Mouse (Mus musculus): ENCODE data around the gene N4bp1.

N4bp1 gene

GRCm38 (mm10) chr8:86824735-86825134 lies 60.3 kb downstream of the N4bp1 start:
- no peak for DNase-seq (ENCODE audit: low spot score)

GRCm38 (mm10) chr8:86820756-86821201 lies 64.3 kb downstream of the N4bp1 start:
- peak; percentile 30 for DNase-seq (ENCODE audit: low spot score)

- DNase-seq (ENCODE audit: low spot score), result no peak
These were observed 64.8 kb downstream of the N4bp1 start for GRCm38 (mm10) chr8:86820186-86820755.

GRCm38 (mm10) chr8:86819426-86819825 lies 65.6 kb downstream of the N4bp1 start:
- DNase-seq (ENCODE audit: low spot score), result no peak

GRCm38 (mm10) chr8:86808990-86809960 lies 75.8 kb downstream of the N4bp1 start:
- DNase-seq (ENCODE audit: low spot score), result no peak

GRCm38 (mm10) chr8:86808239-86808638 lies 76.8 kb downstream of the N4bp1 start:
- DNase-seq (ENCODE audit: low spot score), result no peak

- DNase-seq (ENCODE audit: low spot score), result no peak
These were observed 83.1 kb downstream of the N4bp1 start for GRCm38 (mm10) chr8:86801988-86802387.

GRCm38 (mm10) chr8:86800966-86801365 lies 84.1 kb downstream of the N4bp1 start:
- no peak for DNase-seq (ENCODE audit: low spot score)

GRCm38 (mm10) chr8:86798141-86798540 lies 86.9 kb downstream of the N4bp1 start:
- DNase-seq (ENCODE audit: low spot score), result no peak

GRCm38 (mm10) chr8:86797705-86798104 lies 87.4 kb downstream of the N4bp1 start:
- DNase-seq (ENCODE audit: low spot score), result no peak

- DNase-seq (ENCODE audit: low spot score), result no peak
These were observed 90.3 kb downstream of the N4bp1 start for GRCm38 (mm10) chr8:86794716-86795115.

GRCm38 (mm10) chr8:86791542-86791941 lies 93.5 kb downstream of the N4bp1 start:
- DNase-seq (ENCODE audit: low spot score), result no peak

- DNase-seq (ENCODE audit: low spot score), result no peak
These were observed 95.5 kb downstream of the N4bp1 start for GRCm38 (mm10) chr8:86789576-86789975.

GRCm38 (mm10) chr8:86787891-86788420 lies 97.1 kb downstream of the N4bp1 start:
- DNase-seq (ENCODE audit: low spot score), result no peak

- DNase-seq (ENCODE audit: low spot score), result no peak
These were observed 98.6 kb downstream of the N4bp1 start for GRCm38 (mm10) chr8:86786498-86786897.

- DNase-seq (ENCODE audit: low spot score), result no peak
These were observed 104.0 kb downstream of the N4bp1 start for GRCm38 (mm10) chr8:86781094-86781493.

- no peak for DNase-seq (ENCODE audit: low spot score)
These were observed 105.9 kb downstream of the N4bp1 start for GRCm38 (mm10) chr8:86779207-86779606.

GRCm38 (mm10) chr8:86769945-86770715 lies 114.9 kb downstream of the N4bp1 start:
- DNase-seq (ENCODE audit: low spot score), result no peak

- DNase-seq (ENCODE audit: low spot score), result no peak
These were observed 116.6 kb downstream of the N4bp1 start for GRCm38 (mm10) chr8:86768499-86768898.

- DNase-seq (ENCODE audit: low spot score), result peak; percentile 59
These were observed 118.4 kb downstream of the N4bp1 start for GRCm38 (mm10) chr8:86766548-86767211.

- no peak for DNase-seq (ENCODE audit: low spot score)
These were observed 119.4 kb downstream of the N4bp1 start for GRCm38 (mm10) chr8:86765669-86766068.

- no peak for DNase-seq (ENCODE audit: low spot score)
These were observed 119.9 kb downstream of the N4bp1 start for GRCm38 (mm10) chr8:86765155-86765554.

Measured in yolk sac, embryonic 10.5 days (tissue).